Mouse (Mus musculus) brain, embryonic 14.5 days (tissue): ENCODE results near the gene Plch1.

Experiments used
- CTCF ChIP-seq: fragments of 200-500 bp; IDR thresholded peaks from 2 replicates; pipeline ENCODE4 v1.5.1; 2012; ENCODE audit warnings: inconsistent platforms, mild to moderate bottlenecking, moderate library complexity, borderline replicate concordance; ENCODE audit not compliant: insufficient read depth, insufficient read length; ENCODE audit errors: extremely low read depth
- POLR2A ChIP-seq: fragments of 200-500 bp; IDR thresholded peaks from 2 replicates; pipeline ENCODE4 v1.6.1; 2012; ENCODE audit warnings: mild to moderate bottlenecking, inconsistent platforms, borderline replicate concordance; ENCODE audit not compliant: poor library complexity, insufficient read depth, insufficient read length, severe bottlenecking; ENCODE audit errors: extremely low read depth

DNA sequence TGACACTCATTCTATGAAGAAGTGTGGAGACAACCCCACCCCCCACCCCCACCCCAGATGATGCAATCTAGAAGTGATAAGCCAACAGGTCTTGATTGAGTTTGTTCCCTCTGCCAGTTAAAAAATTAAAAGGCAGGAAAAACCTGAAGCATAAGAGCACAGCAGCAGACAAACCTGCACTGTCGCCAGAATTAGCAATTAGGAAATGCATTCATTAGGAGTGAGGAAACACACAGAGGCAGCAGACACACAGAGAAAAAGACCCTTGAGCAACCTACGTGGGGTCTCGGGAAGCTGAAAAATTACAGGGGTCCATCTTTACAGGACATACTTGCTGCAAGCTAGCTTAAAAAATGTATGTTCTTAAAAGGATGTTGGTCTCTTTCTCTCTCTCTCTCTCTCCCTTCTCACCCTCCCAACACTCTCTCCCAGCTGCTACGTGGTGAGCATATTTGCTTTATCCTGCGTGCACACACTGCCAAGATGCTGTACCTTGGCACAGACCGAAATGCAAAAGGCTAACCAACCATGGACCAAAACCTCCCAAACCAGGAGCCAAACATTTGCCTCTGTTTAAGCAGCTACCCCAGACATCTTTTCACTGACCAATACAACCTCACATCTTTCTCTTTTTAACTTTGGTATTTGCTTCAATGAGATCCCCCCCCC is 234.6 kb downstream of the Plch1 start:
- TF ChIP-seq POLR2A (no peak), CTCF (no peak)
